Mouse (Mus musculus): ENCODE measurements around the gene Snd1.

The Snd1 gene

DNA sequence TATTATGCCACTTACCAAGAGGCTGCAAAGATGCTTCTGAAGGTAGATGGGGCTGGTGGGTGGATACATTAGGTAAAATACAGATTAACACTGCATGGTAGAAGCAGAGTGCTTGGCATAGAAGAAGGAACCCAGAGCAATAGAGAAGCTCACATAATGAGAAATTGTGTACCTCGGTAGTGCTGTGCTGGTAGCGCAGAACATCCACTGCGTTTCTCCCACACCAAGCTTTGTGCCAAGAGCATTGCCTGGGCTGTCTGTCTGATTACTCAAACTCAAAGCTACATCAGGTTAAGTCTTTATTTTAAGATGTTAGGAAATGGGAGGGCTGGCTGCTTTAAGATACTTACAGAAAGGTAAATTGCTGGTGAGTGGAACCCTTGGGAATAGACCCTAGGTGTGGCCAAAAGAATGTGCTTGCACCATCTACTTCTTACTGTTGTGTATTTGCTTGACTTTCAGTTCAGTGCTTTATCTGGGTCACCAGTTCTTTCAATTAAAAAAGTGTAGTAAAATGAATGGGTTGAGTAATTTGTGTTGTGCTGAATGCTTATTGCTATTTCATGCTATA is 117.5 kb downstream of the Snd1 start:
- in situ Hi-C loops (cut with MseI, MboI) = no loop called here

GRCm38 (mm10) chr6:28593708-28594107 is 118.8 kb downstream of the Snd1 start:
- in situ Hi-C loops (cut with MseI, MboI) = no loop called here

DNA sequence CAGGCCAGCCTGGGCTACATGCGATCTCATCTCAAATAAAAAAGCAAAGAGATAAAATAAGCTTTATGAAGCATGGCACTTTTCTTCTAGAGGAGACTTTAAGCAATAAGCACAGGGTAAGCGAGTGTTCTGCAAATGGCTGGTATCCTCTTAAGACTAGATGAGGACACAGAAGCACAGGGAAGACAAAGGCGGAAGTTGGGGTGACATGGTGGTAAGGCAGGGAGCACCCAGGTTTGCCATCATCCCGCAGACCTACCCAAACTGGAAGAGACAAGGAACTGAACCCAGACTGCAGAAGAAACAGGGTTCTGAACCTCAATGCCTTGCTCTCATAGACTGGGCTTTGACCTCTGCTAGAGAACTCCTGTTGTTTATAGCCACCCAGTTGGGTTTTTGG is 119.8 kb downstream of the Snd1 start:
- in situ Hi-C loops (cut with MseI, MboI) = no loop called here

- in situ Hi-C loops (cut with MseI, MboI) = no loop called here
These were observed 120.3 kb downstream of the Snd1 start for GRCm38 (mm10) chr6:28595231-28595630.

DNA sequence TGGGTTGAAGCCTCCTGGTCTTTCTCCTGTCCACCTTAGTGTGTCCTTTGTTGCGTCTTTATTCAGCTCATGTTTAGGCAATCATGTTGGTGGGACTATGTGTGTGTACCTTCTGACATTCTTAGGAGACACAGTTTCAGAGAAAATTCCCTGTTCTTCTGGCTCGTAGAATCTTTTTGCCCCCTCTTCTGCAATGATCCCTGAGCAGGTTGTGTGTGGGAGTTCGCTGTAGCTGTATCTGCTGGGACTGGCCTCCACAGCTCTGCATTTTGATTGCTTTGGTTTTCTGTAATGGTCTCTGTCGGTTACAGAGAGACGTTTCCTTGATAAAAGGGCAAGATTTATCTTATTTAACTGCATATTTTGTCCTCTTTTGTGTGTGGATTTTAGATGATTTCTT is 122.3 kb downstream of the Snd1 start:
- in situ Hi-C loops (cut with MseI, MboI) = no loop called here

GRCm38 (mm10) chr6:28599120-28599519 is 124.2 kb downstream of the Snd1 start:
- in situ Hi-C loops (cut with MseI, MboI) = no loop called here

DNA sequence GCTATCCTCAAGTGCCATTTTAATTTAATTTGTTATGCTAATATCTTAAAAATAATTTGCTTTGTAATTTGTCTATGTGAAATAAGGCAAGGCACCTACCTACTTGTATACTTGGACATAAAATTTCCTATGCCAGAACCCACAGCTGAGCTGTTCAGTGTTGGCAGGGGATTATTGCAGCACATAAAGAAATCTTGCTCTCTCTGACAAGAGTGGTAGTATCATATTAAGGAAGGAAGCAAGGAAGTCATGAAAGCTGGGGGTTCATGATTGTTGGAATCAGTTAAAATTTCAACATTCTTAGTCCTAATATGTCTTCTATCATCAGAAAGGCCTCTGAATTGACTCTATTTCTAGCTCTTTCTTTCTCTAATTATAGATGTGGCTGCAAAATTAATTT is 125.5 kb downstream of the Snd1 start:
- in situ Hi-C loops (cut with MseI, MboI) = no loop called here

DNA sequence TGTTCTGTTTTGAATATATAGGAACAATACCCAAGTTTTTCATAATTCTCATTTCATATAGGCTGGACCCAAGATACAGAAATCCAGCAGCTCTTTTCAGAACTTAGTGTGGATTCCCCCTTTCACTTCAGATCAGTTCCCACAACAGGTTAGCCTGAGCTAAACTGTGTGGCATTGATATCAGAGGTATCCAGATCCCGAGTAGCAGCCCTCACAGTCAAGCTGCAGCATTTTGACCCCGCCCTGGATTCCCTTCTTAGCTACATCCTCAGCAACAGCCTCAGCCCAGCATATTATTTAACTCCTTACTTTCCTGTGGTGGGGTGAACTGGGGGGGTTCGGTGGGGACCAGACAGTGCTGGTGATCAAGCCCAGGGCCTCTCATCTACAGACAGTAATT is 128.5 kb downstream of the Snd1 start:
- in situ Hi-C loops (cut with MseI, MboI) = no loop called here

- in situ Hi-C loops (cut with MseI, MboI) = no loop called here
These were observed 128.9 kb downstream of the Snd1 start for GRCm38 (mm10) chr6:28603823-28604222.

DNA sequence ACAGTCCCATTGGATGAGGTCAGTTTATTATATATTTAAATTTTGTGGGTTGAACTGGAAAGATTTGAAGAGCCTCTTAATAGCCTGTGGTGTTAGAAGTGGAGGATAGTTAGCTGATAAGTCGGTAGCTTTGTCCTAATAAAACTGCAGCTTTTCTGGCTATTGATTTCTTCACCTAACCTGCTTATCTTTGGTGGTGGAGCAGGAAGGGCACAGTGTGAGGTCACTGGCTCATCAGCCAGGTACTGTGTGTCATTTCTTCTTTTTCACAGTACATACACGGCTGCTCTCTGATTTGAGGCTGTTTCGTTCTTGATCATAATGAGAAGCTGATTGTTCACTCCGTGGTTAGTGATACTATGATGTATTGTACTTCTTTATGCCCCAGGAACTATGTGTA is 134.4 kb downstream of the Snd1 start:
- in situ Hi-C loops (cut with MseI, MboI) = no loop called here

GRCm38 (mm10) chr6:28610127-28610526 is 135.2 kb downstream of the Snd1 start:
- in situ Hi-C loops (cut with MseI, MboI) = no loop called here

DNA sequence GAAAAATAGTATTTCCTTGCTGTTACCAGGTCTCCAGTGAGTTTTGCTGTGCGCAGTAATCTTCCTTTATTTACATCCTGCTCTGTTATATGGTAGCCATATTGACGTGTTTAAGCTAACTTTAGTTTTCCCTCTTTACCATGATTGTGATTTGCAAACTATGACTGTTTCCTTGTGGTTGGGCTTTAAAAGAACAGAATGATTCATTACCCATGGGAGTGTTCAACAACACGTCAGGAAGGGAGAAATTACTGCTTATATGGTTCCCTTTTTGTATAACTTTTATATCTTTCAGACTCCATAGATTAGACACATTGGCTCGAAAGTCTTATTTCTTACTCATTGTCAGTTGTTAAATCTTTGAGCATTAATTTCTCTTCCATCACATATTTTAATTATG is 138.5 kb downstream of the Snd1 start:
- in situ Hi-C loops (cut with MseI, MboI) = no loop called here

GRCm38 (mm10) chr6:28614856-28615255 is 139.9 kb downstream of the Snd1 start:
- in situ Hi-C loops (cut with MseI, MboI) = no loop called here

- in situ Hi-C loops (cut with MseI, MboI) = no loop called here
These were observed 140.5 kb downstream of the Snd1 start for GRCm38 (mm10) chr6:28615408-28615807.

- in situ Hi-C loops (cut with MseI, MboI) = no loop called here
These were observed 141.0 kb downstream of the Snd1 start for GRCm38 (mm10) chr6:28615966-28616365.

DNA sequence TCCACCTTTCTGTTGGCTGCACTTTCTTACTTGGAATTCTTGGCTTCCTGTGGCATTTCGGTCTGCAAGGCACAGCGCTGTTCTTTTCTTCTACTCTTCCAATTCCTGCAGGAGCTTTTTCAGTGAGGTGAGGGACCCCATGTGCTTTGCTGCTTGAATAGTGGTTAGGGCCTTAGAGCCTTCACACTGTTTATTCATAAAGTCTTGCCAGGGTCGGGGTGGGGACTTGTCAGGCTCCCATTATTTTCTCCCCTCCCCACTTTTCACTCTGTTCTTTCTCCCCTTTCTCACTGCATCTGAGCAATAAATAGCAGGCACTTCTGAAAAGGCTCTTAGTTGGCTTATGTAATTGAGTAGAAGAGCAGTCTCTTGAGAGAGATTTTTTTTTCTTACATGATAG is 143.4 kb downstream of the Snd1 start:
- in situ Hi-C loops (cut with MseI, MboI) = no loop called here

- in situ Hi-C loops (cut with MseI, MboI) = no loop called here
These were observed 143.8 kb downstream of the Snd1 start for GRCm38 (mm10) chr6:28618751-28619153.

DNA sequence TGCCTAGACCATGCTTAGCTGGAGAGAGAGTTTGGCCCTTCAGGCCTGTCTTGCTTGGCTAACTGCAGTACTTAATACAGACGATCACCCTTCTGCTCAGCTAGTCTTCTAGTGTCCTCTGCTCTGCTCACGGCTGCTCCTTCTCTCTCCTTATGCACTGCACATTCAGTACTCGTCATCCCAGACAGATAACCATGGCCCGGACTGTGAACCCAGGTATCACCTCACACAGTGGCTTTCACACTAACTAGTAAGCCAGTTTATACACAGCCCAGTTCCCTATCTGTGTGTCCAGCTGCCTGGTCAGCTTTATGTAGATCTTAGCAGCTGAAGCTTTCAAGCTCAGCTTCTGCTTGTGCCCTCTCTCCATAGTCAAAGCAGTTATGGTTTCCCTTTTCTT is 146.5 kb downstream of the Snd1 start:
- in situ Hi-C loops (cut with MseI, MboI) = no loop called here

DNA sequence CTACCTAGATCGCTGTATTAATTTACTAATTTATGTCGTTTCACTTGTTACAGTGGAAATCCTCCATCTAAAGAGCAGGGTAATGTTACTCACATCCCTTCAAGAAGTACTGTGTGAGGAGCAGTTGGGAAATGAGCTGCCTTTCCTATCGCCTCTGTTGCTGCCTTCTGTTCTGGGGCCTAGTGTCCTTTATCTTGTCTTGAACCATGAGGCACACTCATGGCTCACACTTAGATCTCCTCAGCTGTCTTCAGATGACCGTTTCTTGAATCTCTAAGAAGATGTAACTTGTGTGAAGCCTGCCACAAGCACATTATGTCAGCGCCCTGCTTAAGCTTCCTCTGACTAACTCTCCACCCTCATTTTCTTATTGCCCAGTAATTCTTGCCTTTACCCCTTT is 147.0 kb downstream of the Snd1 start:
- in situ Hi-C loops (cut with MseI, MboI) = no loop called here

GRCm38 (mm10) chr6:28622522-28622921 is 147.6 kb downstream of the Snd1 start:
- in situ Hi-C loops (cut with MseI, MboI) = no loop called here

- in situ Hi-C loops (cut with MseI, MboI) = no loop called here
These were observed 148.0 kb downstream of the Snd1 start for GRCm38 (mm10) chr6:28622963-28623362.

- in situ Hi-C loops (cut with MseI, MboI) = no loop called here
These were observed 153.5 kb downstream of the Snd1 start for GRCm38 (mm10) chr6:28628408-28628807.

- in situ Hi-C loops (cut with MseI, MboI) = no loop called here
These were observed 154.9 kb downstream of the Snd1 start for GRCm38 (mm10) chr6:28629866-28630265.

DNA sequence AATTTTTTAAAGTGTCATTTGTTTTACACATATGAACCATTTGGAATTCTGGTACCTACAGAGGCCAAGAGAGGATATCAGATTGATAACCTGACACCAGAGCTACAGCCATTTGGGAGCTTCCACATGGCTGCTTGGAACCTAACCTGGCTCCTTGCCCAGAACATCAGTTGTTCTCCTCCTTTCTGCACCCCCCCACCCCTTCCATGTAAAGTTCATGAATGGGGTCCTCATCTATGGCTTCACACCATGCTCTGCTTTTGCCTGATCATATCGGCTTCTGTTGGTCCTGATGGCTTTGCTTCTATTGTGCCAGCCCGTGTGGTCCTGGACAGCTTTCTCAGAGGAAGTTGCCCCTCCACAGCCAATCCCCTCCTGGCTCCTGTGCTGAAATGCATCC is 156.0 kb downstream of the Snd1 start:
- in situ Hi-C loops (cut with MseI, MboI) = no loop called here
